Mouse (Mus musculus): ENCODE data around the gene Wfdc21. TPM values are rescaled to one million over a fixed set of nuclear protein-coding genes. Genes with fewer than 3 reads are reported as not detected.

The Wfdc21 gene
- polyA plus RNA-seq, 1 experiment: not detected

DNA sequence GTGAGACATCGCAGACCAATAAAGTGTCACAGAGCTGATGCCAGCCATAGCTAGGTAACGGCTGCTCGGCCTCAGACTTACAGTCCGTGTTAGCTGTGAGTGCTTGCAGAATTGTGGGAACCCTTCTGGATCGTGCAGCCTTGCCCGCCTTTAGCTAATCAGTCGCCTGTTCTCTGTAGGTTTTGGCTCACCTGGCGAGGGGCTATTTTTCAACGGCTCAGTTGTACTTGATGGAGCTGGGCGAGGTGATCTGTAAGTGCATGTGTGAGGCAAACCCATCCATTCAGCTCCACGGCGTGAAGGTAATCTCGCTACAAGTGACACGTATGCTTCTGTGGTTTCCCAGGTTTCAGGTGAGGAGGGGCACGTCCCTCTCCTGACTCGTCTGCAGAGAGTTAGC, 27.0 kb downstream of the Wfdc21 start:
- TF ChIP-seq POLR2A (IDR thresholded peaks at IDR 0.05; ENCODE audit: insufficient read depth, low read depth, low read length) (no peak), CTCF (IDR thresholded peaks at IDR 0.05; ENCODE audit: insufficient read depth, low read depth, low read length) (no peak)
- Histone ChIP-seq H3K27ac (ENCODE audit: insufficient read depth, low read depth, low read length) (no peak overlapping the region), H3K4me3 (ENCODE audit: insufficient read depth, low read depth, low read length) (no peak overlapping the region), H3K4me1 (ENCODE audit: control insufficient read depth, insufficient read depth, low read length) (no peaks in the 10 kb centered on the region)
- 94% methylated on average over 16 of the region's 16 CpGs for WGBS

DNA sequence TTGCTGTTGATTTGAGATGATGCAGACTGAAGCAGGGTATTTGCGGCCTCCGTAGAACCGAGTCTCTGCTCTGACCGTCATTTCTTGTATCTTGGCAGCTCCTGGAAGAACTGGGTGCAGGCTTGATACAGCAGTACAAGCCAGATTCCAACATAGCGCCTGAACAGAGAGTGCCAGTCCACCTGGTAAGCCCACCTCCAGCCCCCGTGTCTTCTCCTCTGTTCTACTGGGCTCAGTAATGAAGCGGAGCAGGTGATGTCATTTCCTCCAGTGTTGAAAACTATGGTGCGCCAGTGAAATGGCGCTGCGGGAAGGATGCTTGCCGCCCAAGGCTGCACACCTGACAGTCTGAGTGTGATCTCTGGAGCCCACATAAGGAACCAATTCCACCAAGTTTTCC, 27.6 kb downstream of the Wfdc21 start:
- Histone ChIP-seq H3K27ac (ENCODE audit: insufficient read depth, low read depth, low read length) (no peak overlapping the region), H3K4me1 (ENCODE audit: control insufficient read depth, insufficient read depth, low read length) (no peaks in the 10 kb centered on the region), H3K4me3 (ENCODE audit: insufficient read depth, low read depth, low read length) (no peak overlapping the region)
- 96% methylated on average over 11 of the region's 11 CpGs for WGBS
- TF ChIP-seq POLR2A (IDR thresholded peaks at IDR 0.05; ENCODE audit: insufficient read depth, low read depth, low read length) (no peak), CTCF (IDR thresholded peaks at IDR 0.05; ENCODE audit: insufficient read depth, low read depth, low read length) (no peak)

DNA sequence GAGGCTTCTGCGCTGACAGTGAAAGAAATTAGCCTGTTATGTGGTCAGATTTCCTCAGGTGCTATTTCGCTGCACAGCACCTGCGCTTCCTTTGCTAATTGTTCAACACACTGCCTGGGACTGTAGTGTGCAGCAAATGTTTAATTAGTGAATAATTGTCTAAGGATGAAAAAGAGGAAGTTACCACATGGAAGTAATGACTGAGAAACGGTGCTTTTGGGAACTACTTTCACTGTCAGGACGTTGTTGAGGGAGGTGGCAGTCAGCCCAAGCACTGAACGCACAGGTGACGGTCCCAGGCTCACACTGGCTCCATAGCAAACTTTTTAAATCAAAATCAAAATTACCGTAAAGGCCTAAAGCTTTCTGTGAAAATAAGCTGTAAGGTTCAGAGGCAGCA, 30.1 kb downstream of the Wfdc21 start:
- Histone ChIP-seq H3K4me1 (ENCODE audit: control insufficient read depth, insufficient read depth, low read length) (no peaks in the 10 kb centered on the region), H3K4me3 (ENCODE audit: insufficient read depth, low read depth, low read length) (no peak overlapping the region), H3K27ac (ENCODE audit: insufficient read depth, low read depth, low read length) (no peak overlapping the region)
- no peak for TF ChIP-seq POLR2A (IDR thresholded peaks at IDR 0.05; ENCODE audit: insufficient read depth, low read depth, low read length)
- no peak for TF ChIP-seq CTCF (IDR thresholded peaks at IDR 0.05; ENCODE audit: insufficient read depth, low read depth, low read length)
- 85% methylated on average over 8 of the region's 8 CpGs for WGBS

DNA sequence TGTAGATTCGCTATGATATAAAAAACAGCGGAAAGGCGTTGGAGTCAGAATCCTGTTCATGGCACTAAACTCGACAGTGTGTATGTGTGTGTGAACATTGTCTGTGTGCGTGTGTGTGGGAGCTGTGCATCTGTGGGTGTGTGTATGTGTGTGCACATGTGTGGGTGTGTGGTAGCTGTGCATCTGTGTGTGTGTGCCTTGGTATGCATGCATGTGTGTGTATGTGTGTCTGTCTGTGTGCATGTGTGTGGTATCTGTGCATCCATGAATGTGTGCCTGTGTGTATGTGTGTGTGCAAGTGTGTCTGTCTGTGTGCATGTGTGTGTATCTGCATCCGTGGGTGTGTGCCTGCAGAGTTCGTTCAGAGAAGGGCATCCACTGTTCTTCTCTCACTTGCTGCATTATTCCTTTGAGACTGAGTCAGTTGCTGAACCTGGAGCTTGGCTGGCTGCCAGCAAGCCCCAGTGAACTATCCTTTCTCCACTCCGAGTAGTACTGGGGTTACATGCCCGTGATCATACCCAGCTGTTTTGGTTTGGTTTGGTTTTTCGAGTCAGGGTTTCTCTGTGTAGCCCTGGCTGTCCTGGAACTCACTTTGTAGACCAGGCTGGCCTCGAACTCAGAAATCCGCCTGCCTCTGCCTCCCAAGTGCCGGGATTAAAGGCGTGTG, 37.3 kb downstream of the Wfdc21 start:
- WGBS: 70% methylated on average over 14 of the region's 14 CpGs

DNA sequence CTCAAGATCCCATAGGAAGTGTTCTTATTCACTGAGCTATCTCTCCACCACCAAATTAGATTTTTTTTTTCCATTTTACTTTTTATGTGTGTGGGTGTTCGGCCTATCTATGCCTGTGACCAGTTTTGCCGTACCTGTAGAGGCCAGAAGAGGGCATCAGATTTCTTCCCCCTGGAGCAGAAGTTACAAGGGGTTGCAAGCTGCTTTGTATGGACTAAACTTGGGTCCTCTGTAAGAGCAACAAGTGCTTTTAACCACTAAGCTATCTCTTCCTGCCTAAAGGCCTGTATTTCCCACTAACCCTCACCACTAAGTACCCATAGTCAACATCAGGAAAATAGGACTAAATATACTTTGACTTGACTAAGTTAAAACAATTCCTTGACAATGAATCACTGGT, 37.9 kb downstream of the Wfdc21 start:
- Histone ChIP-seq H3K4me3 (ENCODE audit: insufficient read depth, low read depth, low read length) (no peak overlapping the region), H3K27ac (ENCODE audit: insufficient read depth, low read depth, low read length) (no peak overlapping the region), H3K4me1 (ENCODE audit: control insufficient read depth, insufficient read depth, low read length) (0 out of 2 replicates have a peak, but pooled peaks cover 3% of the 10 kb centered on the region)
- no peak for TF ChIP-seq POLR2A (IDR thresholded peaks at IDR 0.05; ENCODE audit: insufficient read depth, low read depth, low read length)
- TF ChIP-seq CTCF (IDR thresholded peaks at IDR 0.05; ENCODE audit: insufficient read depth, low read depth, low read length): no peak
- 73% methylated on average over 2 of the region's 2 CpGs for WGBS

More for the DNA sequence above, 37.3 kb downstream of the Wfdc21 start:
- TF ChIP-seq CTCF (IDR thresholded peaks at IDR 0.05; ENCODE audit: insufficient read depth, low read depth, low read length): no peak
- TF ChIP-seq POLR2A (IDR thresholded peaks at IDR 0.05; ENCODE audit: insufficient read depth, low read depth, low read length): no peak
- Histone ChIP-seq H3K4me3 (ENCODE audit: insufficient read depth, low read depth, low read length) (no peak overlapping the region), H3K27ac (ENCODE audit: insufficient read depth, low read depth, low read length) (no peak overlapping the region), H3K4me1 (ENCODE audit: control insufficient read depth, insufficient read depth, low read length) (0 out of 2 replicates have a peak, but pooled peaks cover 3% of the 10 kb centered on the region)

DNA sequence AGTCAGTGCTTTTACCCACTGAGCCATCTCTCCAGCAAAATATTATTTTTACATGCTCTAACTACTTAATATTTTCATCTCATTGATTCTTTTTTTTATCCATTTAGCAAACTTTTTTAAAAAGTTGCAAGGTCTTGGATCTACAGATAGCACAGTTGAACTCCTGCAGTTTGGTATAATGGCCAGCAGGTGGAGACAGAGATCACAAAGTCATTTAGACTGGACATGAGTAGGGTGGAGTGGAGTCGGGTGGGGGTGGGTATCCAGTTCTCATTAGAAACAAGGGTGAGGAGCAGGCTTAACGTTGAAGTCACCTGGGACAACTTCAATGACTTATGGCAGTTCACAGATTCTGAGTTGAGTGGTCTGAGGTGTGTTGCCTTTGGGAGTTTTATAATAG, 38.6 kb downstream of the Wfdc21 start:
- Histone ChIP-seq H3K4me3 (ENCODE audit: insufficient read depth, low read depth, low read length) (no peak overlapping the region), H3K4me1 (ENCODE audit: control insufficient read depth, insufficient read depth, low read length) (0 out of 2 replicates have a peak, but pooled peaks cover 3% of the 10 kb centered on the region), H3K27ac (ENCODE audit: insufficient read depth, low read depth, low read length) (no peak overlapping the region)
- 5% methylated on average over 2 of the region's 2 CpGs for WGBS
- TF ChIP-seq CTCF (IDR thresholded peaks at IDR 0.05; ENCODE audit: insufficient read depth, low read depth, low read length) (no peak), POLR2A (IDR thresholded peaks at IDR 0.05; ENCODE audit: insufficient read depth, low read depth, low read length) (no peak)

DNA sequence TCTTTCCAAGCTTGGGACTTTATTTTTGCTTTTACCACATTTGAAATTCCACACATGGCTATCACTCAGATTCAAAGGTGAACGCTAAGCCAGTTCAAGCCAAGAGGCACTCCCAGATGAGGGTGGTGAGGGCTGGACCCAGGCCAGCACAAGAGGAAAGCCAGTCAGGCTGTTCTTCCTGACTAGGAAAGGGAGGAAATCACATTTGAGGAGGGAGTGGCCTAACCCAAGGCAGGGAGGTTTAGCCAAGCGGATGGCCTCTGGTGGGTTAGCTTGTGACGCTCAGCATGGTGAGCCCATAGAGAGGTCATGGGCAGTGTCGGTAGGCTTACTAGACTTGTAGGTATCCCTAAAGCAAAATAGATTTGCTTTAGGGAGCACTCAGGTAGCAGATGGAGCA, 40.1 kb downstream of the Wfdc21 start:
- Histone ChIP-seq H3K4me3 (ENCODE audit: insufficient read depth, low read depth, low read length) (no peak overlapping the region), H3K27ac (ENCODE audit: insufficient read depth, low read depth, low read length) (no peak overlapping the region), H3K4me1 (ENCODE audit: control insufficient read depth, insufficient read depth, low read length) (0 out of 2 replicates have a peak, but pooled peaks cover 3% of the 10 kb centered on the region)
- 84% methylated on average over 4 of the region's 4 CpGs for WGBS
- TF ChIP-seq POLR2A (IDR thresholded peaks at IDR 0.05; ENCODE audit: insufficient read depth, low read depth, low read length) (no peak), CTCF (IDR thresholded peaks at IDR 0.05; ENCODE audit: insufficient read depth, low read depth, low read length) (no peak)

DNA sequence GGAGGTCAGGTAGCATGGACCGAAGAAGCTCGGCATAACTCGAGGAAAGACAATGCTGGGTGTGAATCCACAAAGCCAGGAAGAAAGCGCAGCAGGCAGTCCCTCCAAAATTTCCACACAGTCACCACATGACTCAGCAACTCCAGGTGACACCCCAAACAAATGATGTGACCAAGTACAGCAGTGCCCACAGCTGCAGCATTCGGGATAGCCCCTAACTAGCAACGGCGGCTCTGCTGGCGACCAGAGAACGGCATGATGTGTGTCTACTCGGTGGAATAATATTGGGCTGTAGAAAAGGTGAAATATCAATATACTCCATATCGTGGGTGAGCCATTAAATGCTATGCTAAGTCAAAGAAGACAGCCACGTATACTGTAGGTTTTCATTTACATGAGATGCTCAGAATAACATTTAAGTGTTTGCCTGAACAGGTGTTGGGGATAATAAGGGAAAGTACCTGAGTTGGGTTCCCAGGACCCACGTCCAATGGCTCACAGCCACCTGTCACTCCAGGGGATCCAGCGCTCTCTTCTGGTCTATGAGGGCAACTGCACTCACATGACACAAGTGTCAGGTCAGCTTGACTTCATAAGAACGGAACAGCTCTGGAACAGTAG, 40.8 kb downstream of the Wfdc21 start:
- WGBS: 85% methylated on average over 15 of the region's 15 CpGs

DNA sequence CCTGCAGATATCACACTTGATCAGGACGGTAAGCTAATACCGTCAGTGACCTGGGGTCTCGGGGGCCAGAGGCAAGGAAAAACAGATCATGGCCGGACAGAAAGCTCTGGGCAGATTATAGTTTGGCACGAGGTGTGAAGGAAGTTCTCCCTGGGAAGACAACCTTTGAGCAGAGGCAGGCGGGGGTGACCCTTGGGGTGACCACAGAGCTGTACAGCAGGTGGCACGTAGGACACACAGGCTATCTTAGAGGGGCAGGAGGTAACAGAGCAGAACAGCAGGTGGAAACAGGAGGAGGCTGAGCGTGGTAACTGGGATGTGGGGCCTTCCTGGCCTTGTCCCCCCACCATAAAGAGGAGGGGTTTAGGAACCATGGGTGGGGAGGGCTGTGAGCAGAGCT, 41.6 kb downstream of the Wfdc21 start:
- Histone ChIP-seq H3K27ac (ENCODE audit: insufficient read depth, low read depth, low read length) (no peak overlapping the region), H3K4me1 (ENCODE audit: control insufficient read depth, insufficient read depth, low read length) (0 out of 2 replicates have a peak, but pooled peaks cover 3% of the 10 kb centered on the region), H3K4me3 (ENCODE audit: insufficient read depth, low read depth, low read length) (no peak overlapping the region)
- TF ChIP-seq POLR2A (IDR thresholded peaks at IDR 0.05; ENCODE audit: insufficient read depth, low read depth, low read length) (no peak), CTCF (IDR thresholded peaks at IDR 0.05; ENCODE audit: insufficient read depth, low read depth, low read length) (no peak)
- WGBS: 87% methylated on average over 8 of the region's 8 CpGs

More for the DNA sequence above, 40.8 kb downstream of the Wfdc21 start:
- no peak for TF ChIP-seq CTCF (IDR thresholded peaks at IDR 0.05; ENCODE audit: insufficient read depth, low read depth, low read length)
- no peak for TF ChIP-seq POLR2A (IDR thresholded peaks at IDR 0.05; ENCODE audit: insufficient read depth, low read depth, low read length)
- no peak overlapping the region for H3K4me3 ChIP-seq (ENCODE audit: insufficient read depth, low read depth, low read length)
- H3K4me1 ChIP-seq (ENCODE audit: control insufficient read depth, insufficient read depth, low read length): 0 out of 2 replicates have a peak, but pooled peaks cover 3% of the 10 kb centered on the region
- no peak overlapping the region for H3K27ac ChIP-seq (ENCODE audit: insufficient read depth, low read depth, low read length)

All from olfactory bulb, adult 2 months (tissue).